Mouse (Mus musculus): ENCODE results near the gene Zfp318.
A peak's percentile ranks its signal among the peaks of the same experiment; 100 is the strongest.

DNA sequence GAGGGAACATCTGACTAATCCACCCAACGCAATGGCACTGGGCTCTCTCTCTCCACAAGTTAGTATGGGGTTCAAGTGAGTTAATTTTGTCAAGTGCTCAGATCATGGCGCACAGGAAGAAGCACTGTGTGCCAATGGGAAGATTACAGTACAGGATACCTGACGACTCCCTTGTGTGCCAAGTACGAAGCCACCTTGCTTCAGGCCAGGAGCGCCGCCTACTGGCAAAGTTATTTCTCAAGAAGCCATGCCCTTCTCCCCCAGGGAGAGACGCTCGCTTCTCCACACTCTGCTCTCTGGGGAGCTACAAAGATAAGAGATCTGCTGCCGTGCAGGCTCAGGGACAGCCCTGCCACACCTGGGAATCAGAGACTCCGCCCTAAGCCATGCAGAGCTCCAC lies 74.3 kb downstream of the Zfp318 start:
- no peak for TF ChIP-seq POLR2A (IDR thresholded peaks at IDR 0.05; ENCODE audit: control insufficient read depth, extremely low read depth, insufficient read depth, low read length, poor library complexity)
- peak; percentile 31; the same call in 1 of the 2 replicates for TF ChIP-seq CTCF (IDR thresholded peaks at IDR 0.05; ENCODE audit: borderline replicate concordance, control insufficient read depth, extremely low read depth, insufficient read depth, low read length, poor library complexity)

Measured in thymus, adult 2 months (tissue).